Mouse (Mus musculus) thymus, adult 2 months (tissue): ENCODE measurements around the gene Tnfsf18.

Experiments used
- CTCF ChIP-seq: fragments of 200-500 bp; IDR thresholded peaks from 2 replicates; pipeline ENCODE4 v1.5.1; 2012; ENCODE audit warnings: mild to moderate bottlenecking, control low read depth, low read length, moderate library complexity, borderline replicate concordance; ENCODE audit not compliant: control insufficient read depth, poor library complexity, insufficient read depth; ENCODE audit errors: extremely low read depth
- POLR2A ChIP-seq: fragments of 200-500 bp; IDR thresholded peaks from 2 replicates; pipeline ENCODE4 v1.6.1; 2012; ENCODE audit warnings: mild to moderate bottlenecking, low read length, control low read depth, moderate library complexity; ENCODE audit not compliant: control insufficient read depth, poor library complexity, insufficient read depth; ENCODE audit errors: extremely low read depth

GRCm38 (mm10) chr1:161506317-161506716, 11.9 kb downstream of the Tnfsf18 start:
- no peak for TF ChIP-seq CTCF
- no peak for TF ChIP-seq POLR2A
